Mouse (Mus musculus) midbrain, embryonic 15.5 days (tissue): ENCODE results near the gene Stx2. TPM values are rescaled to one million over a fixed set of nuclear protein-coding genes. Genes with fewer than 3 reads are reported as not detected.
A peak's percentile ranks its signal among the peaks of the same experiment; 100 is the strongest.
"Not testable (repeated sequence)": the region's sequence is repeated elsewhere in the genome, so short reads cannot be mapped to it uniquely, and the experiment has no call there.

Source experiments
- ATAC-seq: fragments of 200-750 bp; cut with Nextera tagmentation; replicated peaks from 2 replicates; pipeline ENCODE4 v1.8.0; 2017; ENCODE audit warnings: moderate TSS enrichment
- H3K27ac ChIP-seq: fragments of 300-500 bp; sonication (generic); 2 replicates; pipeline ENCODE4 v1.5.1; 2015; ENCODE audit warnings: mild to moderate bottlenecking, inconsistent platforms
- H3K27me3 ChIP-seq: fragments of 300-500 bp; sonication (generic); replicated peaks from 2 replicates; pipeline ENCODE4 v1.6.1; 2015; ENCODE audit warnings: inconsistent platforms
- H3K36me3 ChIP-seq: fragments of 300-500 bp; sonication (generic); replicated peaks from 2 replicates; pipeline ENCODE4 v1.6.1; 2015; ENCODE audit warnings: inconsistent platforms
- H3K4me1 ChIP-seq: fragments of 300-500 bp; sonication (generic); 2 replicates; pipeline ENCODE4 v1.6.1; 2015; ENCODE audit warnings: inconsistent platforms
- H3K4me2 ChIP-seq: fragments of 300-500 bp; sonication (generic); 2 replicates; pipeline ENCODE4 v1.6.1; 2015; ENCODE audit warnings: inconsistent platforms, mild to moderate bottlenecking, moderate library complexity
- H3K4me3 ChIP-seq: fragments of 300-500 bp; sonication (generic); 2 replicates; pipeline ENCODE4 v1.5.1; 2015; ENCODE audit warnings: mild to moderate bottlenecking, inconsistent platforms
- H3K9ac ChIP-seq: fragments of 300-500 bp; sonication (generic); 2 replicates; pipeline ENCODE4 v1.6.1; 2015; ENCODE audit warnings: mild to moderate bottlenecking, inconsistent platforms
- H3K9me3 ChIP-seq: fragments of 300-500 bp; sonication (generic); 2 replicates; pipeline ENCODE4 v1.6.1; 2016; ENCODE audit warnings: inconsistent platforms
- WGBS: fragments of 180-500 bp; shearing (Covaris S2); methylation state at CpG from one replicate; pipeline ENCODE4 v1.1.7; 2015; ENCODE audit warnings: mixed read lengths; 5-methylcytosine and 5-hydroxymethylcytosine counted together
- polyA plus RNA-seq: library from polyadenylated mRNA; unstranded; fragments of >200 nt; fragmentation: Nextera tagmentation; extraction: Ambion mirVana; gene quantifications from 2 replicates; pipeline ENCODE4 v1.2.1, GENCODE M21; 2015

Gene Stx2
- polyA plus RNA-seq, 1 experiment from 2014 or later = 15.4 TPM

DNA sequence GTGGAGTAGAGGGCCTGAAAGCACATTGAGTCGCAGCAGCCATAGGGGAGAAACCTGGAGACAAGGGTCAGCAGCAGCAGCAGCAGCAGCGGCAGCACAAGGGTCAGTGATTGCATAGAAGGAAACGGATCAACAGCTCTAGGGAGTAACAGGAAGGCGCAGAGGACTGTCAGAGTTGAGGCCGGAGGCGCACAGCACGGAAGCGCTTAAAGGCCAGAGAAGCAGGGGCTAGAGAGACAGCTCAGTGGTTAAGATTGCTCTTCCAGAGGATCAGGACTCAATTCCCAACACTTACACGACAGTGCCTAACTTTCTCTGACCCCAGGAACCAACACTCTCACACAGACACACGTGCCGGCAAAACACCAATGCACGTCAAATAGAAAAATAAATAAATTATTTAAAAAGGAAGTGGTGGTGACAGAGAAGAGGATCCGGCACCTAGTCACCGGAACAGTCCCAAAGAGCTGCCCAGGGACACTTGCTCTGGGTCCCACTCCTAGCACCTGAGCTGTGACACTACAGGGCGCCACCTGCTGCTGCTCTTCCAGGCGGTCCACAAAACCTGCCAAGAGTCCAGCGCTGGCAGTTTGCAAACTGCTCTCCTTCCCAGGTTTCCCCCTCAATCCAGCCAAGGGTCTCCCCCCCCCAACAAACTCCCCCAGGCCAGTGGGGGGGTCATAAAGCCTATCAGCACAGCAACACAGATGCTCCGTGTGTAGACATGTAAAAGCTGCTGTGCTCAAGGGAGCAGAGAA lies 2.2 kb downstream of the Stx2 start:
- no peaks in the 10 kb centered on the region for H3K36me3 ChIP-seq
- peaks cover 24% of the 10 kb centered on the region for H3K4me1 ChIP-seq
- H3K27me3 ChIP-seq = no peaks in the 10 kb centered on the region
- no peaks in the 10 kb centered on the region for H3K9me3 ChIP-seq
- H3K27ac ChIP-seq = no peak overlapping the region
- no peak for ATAC-seq
- H3K4me2 ChIP-seq = peak overlapping the region; percentile 3; the same call in 1 of the 2 replicates
- no peak overlapping the region for H3K4me3 ChIP-seq
- H3K9ac ChIP-seq = no peak overlapping the region
- WGBS = 75% methylated on average over 18 of the region's 18 CpGs

GRCm38 (mm10) chr5:129005416-129005815 lies 3.0 kb downstream of the Stx2 start:
- 64% methylated on average over 3 of the region's 3 CpGs for WGBS

DNA sequence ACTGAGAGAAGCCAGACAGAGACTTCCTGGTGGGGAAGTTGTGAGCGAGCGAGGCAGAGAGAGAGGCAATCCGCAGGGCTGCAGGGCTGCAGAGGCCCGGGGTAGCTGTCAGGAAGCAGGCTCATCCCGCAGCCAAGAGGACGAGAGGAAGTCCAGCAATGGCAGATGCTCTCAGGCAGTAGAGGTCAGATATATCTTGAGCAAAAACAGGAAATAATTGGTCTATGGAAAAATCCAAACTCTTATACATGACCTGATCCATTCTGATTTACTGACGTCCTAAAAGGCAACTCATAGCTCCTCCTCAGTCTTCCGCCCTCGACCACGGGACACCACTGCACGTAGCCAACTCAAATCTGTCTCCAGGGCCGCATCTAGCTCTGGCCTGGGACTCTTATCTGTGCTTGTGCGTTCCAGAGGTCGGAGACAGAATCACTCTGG lies 5.8 kb downstream of the Stx2 start:
- Histone ChIP-seq H3K36me3 (no peaks in the 10 kb centered on the region), H3K4me1 (peaks cover 13% of the 10 kb centered on the region), H3K27me3 (no peaks in the 10 kb centered on the region), H3K4me2 (no peak overlapping the region), H3K27ac (no peak overlapping the region), H3K4me3 (no peak overlapping the region), H3K9ac (no peak overlapping the region), H3K9me3 (no peaks in the 10 kb centered on the region)
- 66% methylated on average over 14 of the region's 14 CpGs for WGBS
- no peak for ATAC-seq

More at GRCm38 (mm10) chr5:129005416-129005815, 3.0 kb downstream of the Stx2 start:
- H3K4me2 ChIP-seq = no peak overlapping the region
- no peak overlapping the region for H3K27ac ChIP-seq
- H3K9me3 ChIP-seq = no peaks in the 10 kb centered on the region
- H3K9ac ChIP-seq = no peak overlapping the region
- no peak for ATAC-seq
- H3K4me1 ChIP-seq = peaks cover 24% of the 10 kb centered on the region
- no peaks in the 10 kb centered on the region for H3K27me3 ChIP-seq
- H3K4me3 ChIP-seq = no peak overlapping the region
- no peaks in the 10 kb centered on the region for H3K36me3 ChIP-seq

DNA sequence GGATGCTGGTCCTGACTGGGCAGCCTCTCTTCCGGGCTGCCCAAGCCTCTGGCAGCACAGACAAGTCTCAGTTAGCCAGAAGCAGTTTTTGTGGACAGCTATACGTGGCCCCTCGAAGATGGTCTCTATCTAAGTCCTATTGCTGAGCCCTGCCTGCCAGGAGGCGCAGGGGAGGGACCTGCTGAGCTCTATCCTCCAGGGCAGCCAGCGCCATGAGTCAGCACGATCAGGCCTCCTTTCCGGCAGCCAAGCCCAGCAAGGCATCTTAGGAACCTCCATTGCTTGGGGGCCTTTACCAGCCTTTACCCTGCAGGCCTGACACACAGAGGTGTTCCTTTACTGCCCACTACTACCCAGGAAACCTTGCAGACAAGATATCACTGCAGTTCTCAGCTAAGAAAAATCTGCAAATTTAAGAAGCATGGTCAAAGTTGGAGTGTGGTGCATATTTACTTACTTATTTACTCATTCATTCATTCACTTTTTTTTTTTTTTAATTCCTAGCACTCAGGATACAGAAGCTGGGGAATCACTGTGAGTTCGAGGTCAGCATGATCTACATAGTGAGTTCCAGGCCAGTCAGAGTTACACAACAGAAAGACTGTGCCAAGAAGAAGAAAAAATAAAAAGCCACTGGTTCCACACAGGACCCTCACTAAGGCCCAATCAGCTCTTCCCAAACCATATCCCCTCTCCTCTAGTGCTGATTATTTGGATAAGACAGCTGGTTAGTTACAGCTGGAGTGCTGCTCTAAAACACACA lies 7.5 kb downstream of the Stx2 start:
- H3K9ac ChIP-seq = no peak overlapping the region
- 49% methylated on average over 8 of the region's 8 CpGs for WGBS

DNA sequence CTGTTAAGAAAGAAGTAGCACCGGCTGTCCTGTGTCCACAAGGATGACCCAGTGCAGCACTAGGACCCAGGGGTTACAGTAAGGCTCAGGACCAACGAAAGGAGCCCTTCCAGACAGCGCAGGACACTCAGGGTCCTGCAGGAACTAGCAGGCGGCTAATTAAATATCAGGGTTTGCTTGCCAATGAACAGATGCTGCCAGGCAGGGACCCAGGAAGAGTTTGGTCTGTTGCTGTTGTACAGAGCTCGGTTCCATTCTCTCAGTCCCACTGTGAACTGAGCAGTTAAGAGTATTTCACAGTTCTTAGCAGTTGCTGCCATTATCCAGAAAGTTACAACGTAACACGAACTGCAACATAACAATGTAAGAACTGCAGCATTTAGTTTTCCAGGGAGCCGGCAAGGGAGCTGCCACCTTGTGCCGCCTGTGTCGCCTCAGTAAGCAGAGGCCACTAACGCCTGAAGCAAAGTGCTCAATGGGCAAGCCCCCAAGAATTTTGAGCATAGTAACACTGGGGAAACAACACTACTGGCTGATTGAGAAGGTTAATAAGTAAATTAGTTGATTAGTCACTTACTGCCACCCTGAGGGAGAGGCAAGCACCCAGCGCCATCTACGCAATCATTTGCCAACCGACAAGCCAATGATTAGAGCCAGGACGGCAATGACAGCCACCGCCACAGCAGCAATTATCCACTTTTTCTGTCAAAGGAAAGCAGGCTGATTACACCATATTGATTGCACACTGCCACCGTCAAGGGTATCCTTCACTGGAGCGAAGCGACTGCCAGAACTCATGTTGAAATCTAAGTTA lies 21.0 kb downstream of the Stx2 start:
- H3K9me3 ChIP-seq = no peaks in the 10 kb centered on the region
- no peak overlapping the region for H3K9ac ChIP-seq
- H3K4me1 ChIP-seq = no peaks in the 10 kb centered on the region
- H3K27ac ChIP-seq = no peak overlapping the region
- no peak overlapping the region for H3K4me2 ChIP-seq
- 79% methylated on average over 19 of the region's 19 CpGs for WGBS
- H3K4me3 ChIP-seq = no peak overlapping the region
- no peak for ATAC-seq
- H3K36me3 ChIP-seq = 0 out of 2 replicates have a peak, but pooled peaks cover 6% of the 10 kb centered on the region
- no peaks in the 10 kb centered on the region for H3K27me3 ChIP-seq

More for the DNA sequence above, 7.5 kb downstream of the Stx2 start:
- Histone ChIP-seq H3K36me3 (no peaks in the 10 kb centered on the region), H3K4me1 (no peaks in the 10 kb centered on the region; the same call in 1 of the 2 replicates), H3K27me3 (no peaks in the 10 kb centered on the region), H3K4me3 (no peak overlapping the region), H3K27ac (no peak overlapping the region), H3K4me2 (no peak overlapping the region), H3K9me3 (no peaks in the 10 kb centered on the region)
- no peak for ATAC-seq

DNA sequence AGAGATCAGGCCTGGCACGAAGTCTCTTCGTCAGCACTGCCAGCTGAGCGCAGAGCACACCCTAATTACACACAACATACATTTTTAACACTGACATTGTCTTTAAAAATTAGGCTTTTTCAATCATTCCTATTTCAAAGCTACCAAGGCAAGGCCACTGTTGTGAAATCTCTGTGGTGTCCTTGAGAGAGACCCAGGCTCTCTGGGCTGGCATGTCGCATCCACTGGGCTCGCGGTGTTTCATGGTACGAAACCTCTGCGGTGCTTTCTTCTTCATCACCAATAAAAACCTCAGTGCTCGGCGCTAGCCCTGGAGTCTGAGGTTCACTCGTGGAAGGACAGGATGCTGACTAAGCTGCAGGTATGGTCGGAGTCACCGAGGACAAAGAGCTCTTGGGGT lies 22.4 kb downstream of the Stx2 start:
- H3K4me2 ChIP-seq = no peak overlapping the region
- no peak overlapping the region for H3K27ac ChIP-seq
- H3K4me3 ChIP-seq = no peak overlapping the region
- H3K9me3 ChIP-seq = no peaks in the 10 kb centered on the region
- H3K4me1 ChIP-seq = 0 out of 2 replicates have a peak, but pooled peaks cover 5% of the 10 kb centered on the region
- 83% methylated on average over 13 of the region's 13 CpGs for WGBS
- H3K36me3 ChIP-seq = 0 out of 2 replicates have a peak, but pooled peaks cover 6% of the 10 kb centered on the region
- H3K27me3 ChIP-seq = no peaks in the 10 kb centered on the region
- no peak for ATAC-seq
- no peak overlapping the region for H3K9ac ChIP-seq

DNA sequence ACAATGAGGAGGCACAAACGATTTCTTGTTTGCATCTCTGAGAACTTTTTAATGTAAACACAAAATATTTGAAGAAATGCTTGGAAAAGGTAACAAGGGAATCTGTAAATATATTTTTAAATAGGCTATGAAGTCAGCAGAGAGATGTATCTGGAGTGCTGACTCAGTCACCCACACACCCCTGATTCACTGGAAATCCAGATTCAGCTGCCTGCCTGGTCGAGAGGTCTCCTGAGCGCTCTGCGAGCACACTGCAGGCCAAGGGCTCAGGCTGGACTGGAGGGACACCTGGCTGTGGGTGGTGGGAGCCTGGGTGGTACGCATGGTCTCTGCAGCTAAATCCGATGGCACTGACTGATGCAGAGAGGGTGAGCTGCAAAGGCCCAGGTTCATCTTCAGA lies 23.8 kb downstream of the Stx2 start:
- Histone ChIP-seq H3K4me1 (0 out of 2 replicates have a peak, but pooled peaks cover 5% of the 10 kb centered on the region), H3K4me3 (no peak overlapping the region), H3K36me3 (0 out of 2 replicates have a peak, but pooled peaks cover 6% of the 10 kb centered on the region), H3K27me3 (no peaks in the 10 kb centered on the region), H3K27ac (no peak overlapping the region), H3K9ac (no peak overlapping the region), H3K9me3 (no peaks in the 10 kb centered on the region), H3K4me2 (no peak overlapping the region)
- no peak for ATAC-seq
- 94% methylated on average over 6 of the region's 6 CpGs for WGBS

DNA sequence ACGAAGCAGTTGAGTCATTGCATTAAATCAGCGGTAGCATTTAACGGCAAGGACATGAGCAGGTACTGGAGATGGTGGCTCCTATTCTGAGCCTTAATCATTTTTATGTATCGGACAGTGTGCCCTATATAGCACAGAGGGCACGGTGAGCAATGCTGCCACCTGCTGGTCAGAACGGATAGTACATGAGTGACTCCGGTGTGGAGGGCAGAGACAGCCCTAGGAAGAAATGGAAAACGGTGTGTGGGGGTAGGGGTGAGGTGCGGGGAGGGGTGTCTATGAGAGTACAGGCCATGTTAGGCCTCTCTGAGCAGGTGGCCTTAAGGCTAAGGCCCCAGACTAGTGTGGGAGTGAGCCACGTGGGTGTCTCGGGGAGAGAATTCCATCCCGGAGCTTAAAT lies 26.8 kb downstream of the Stx2 start:
- no peaks in the 10 kb centered on the region for H3K9me3 ChIP-seq
- no peak overlapping the region for H3K9ac ChIP-seq
- 0 out of 2 replicates have a peak, but pooled peaks cover 4% of the 10 kb centered on the region for H3K36me3 ChIP-seq
- ATAC-seq = peak; percentile 66; the same call in 1 of the 2 replicates
- no peaks in the 10 kb centered on the region for H3K27me3 ChIP-seq
- H3K4me3 ChIP-seq = no peak overlapping the region
- H3K4me2 ChIP-seq = no peak overlapping the region
- no peak overlapping the region for H3K27ac ChIP-seq
- WGBS = 18% methylated on average over 12 of the region's 12 CpGs
- 0 out of 2 replicates have a peak, but pooled peaks cover 5% of the 10 kb centered on the region for H3K4me1 ChIP-seq

DNA sequence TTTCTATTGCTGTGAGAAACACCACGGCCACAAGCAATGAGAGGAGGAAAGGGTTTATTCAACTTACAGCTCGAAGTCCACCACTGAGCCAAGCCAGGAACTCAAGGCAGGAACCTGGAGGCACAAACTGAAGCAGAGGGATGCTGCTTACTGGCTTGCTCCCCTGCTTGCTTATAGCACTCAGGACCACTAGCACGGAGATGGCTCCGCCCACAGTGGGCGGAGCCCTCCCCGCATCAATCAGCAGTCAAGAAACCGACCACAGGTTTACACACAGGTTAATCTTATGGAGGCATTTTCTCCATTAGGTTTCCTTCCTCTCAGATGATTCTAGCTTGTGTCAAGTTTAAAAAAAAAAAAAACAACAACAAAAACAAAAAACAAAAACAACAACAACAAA lies 27.5 kb downstream of the Stx2 start:
- Histone ChIP-seq H3K36me3 (0 out of 2 replicates have a peak, but pooled peaks cover 4% of the 10 kb centered on the region), H3K27ac (no peak overlapping the region), H3K4me2 (no peak overlapping the region), H3K9ac (no peak overlapping the region), H3K27me3 (no peaks in the 10 kb centered on the region), H3K4me3 (no peak overlapping the region), H3K9me3 (no peaks in the 10 kb centered on the region), H3K4me1 (0 out of 2 replicates have a peak, but pooled peaks cover 5% of the 10 kb centered on the region)
- no peak for ATAC-seq
- 83% methylated on average over 7 of the region's 7 CpGs for WGBS

DNA sequence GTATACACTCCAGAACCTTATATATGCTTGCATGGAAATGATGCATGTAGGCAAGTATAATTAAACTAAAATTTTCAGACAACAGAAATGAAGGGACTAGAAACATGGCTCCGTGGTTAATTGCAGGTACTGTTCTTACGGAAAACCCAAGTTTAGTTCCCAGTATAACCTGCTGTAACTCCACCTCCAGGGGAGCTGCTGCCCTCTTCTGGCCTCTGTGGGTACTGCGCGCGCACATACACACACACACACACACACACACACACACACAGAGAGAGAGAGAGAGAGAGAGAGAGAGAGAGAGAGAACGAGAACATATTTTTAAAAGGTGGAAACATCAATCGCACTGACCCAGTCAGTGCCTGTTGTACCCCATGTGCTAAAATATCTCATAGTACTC lies 29.4 kb downstream of the Stx2 start:
- no peak for ATAC-seq
- Histone ChIP-seq H3K4me3 (no peak overlapping the region), H3K36me3 (no peaks in the 10 kb centered on the region), H3K4me2 (no peak overlapping the region), H3K27me3 (no peaks in the 10 kb centered on the region), H3K4me1 (0 out of 2 replicates have a peak, but pooled peaks cover 5% of the 10 kb centered on the region), H3K9ac (no peak overlapping the region), H3K27ac (no peak overlapping the region), H3K9me3 (no peaks in the 10 kb centered on the region)
- 99% methylated on average over 6 of the region's 7 CpGs for WGBS

GRCm38 (mm10) chr5:128977466-128977865 lies 30.9 kb downstream of the Stx2 start:
- ATAC-seq, H3K36me3 ChIP-seq, H3K9me3 ChIP-seq, H3K4me3 ChIP-seq, H3K27me3 ChIP-seq, H3K4me1 ChIP-seq, H3K9ac ChIP-seq, H3K4me2 ChIP-seq, H3K27ac ChIP-seq: not testable (repeated sequence)
- WGBS = 77% methylated on average over 1 of the region's 1 CpGs

GRCm38 (mm10) chr5:128976266-128976665 lies 32.1 kb downstream of the Stx2 start:
- H3K4me2 ChIP-seq = no peak overlapping the region
- H3K9me3 ChIP-seq = no peaks in the 10 kb centered on the region
- no peak overlapping the region for H3K9ac ChIP-seq
- 14% methylated on average over 4 of the region's 4 CpGs for WGBS
- H3K27ac ChIP-seq = no peak overlapping the region
- H3K36me3 ChIP-seq = no peaks in the 10 kb centered on the region
- H3K27me3 ChIP-seq = no peaks in the 10 kb centered on the region
- no peak for ATAC-seq
- H3K4me1 ChIP-seq = no peaks in the 10 kb centered on the region
- H3K4me3 ChIP-seq = no peak overlapping the region
